Mouse (Mus musculus) embryonic fibroblast, embryonic 13.5 days (primary cell): ENCODE results near the gene Rin2.

Experiments
- CTCF ChIP-seq: IDR thresholded peaks from 2 replicates; pipeline ENCODE4 v1.5.1; 2011; ENCODE audit warnings: mild to moderate bottlenecking, control low read depth, low read length, moderate library complexity, borderline replicate concordance; ENCODE audit not compliant: insufficient read depth
- POLR2A ChIP-seq: IDR thresholded peaks from 2 replicates; pipeline ENCODE4 v1.6.1; 2011; ENCODE audit warnings: low read depth, mild to moderate bottlenecking, control low read depth, low read length, moderate library complexity

DNA sequence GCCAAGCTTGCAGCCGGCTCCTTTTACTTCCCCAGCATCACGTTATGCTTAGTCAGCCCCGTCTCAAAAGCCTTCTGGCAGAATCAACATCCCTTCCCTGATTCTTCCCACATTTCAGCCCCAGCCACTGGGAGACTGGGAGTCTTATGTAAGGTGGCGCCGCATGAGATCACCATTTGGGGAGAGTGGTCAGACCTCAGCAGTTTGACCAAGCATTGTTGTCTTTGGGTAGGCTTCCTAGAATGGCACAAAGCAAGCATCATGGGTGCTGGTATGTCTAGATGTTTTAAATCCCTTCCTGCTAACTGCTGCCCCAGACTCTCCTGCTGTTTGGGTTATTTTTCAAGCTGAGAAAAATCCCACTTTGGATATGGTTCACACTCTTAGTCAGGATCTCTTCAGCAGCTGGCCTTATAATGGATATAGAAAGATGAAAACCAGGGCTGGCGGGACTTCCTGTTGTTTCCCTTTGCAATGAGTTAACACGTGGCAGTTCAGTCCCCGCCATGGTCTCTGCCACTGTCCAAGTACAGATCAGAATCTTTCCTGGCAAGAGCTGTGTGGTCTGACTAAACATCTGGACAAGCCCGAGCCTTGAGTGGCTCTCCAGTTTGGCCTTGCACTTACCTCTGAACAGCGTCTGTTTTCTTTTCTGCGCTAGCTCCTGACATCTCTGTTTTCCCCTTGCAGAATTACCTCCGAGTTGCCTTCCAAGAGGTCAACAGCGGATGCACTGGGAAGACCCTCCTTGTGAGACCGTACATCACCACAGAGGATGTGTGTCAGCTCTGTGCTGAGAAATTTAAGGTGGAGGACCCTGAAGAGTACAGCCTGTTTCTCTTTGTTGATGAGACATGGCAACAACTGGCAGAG lies 210.1 kb downstream of the Rin2 start:
- TF ChIP-seq POLR2A (no peak), CTCF (no peak)
